Mouse (Mus musculus): ENCODE results near the gene Gm13287.
"Not testable (repeated sequence)": the region's sequence is repeated elsewhere in the genome, so short reads cannot be mapped to it uniquely, and the experiment has no call there.

Gm13287 gene

DNA sequence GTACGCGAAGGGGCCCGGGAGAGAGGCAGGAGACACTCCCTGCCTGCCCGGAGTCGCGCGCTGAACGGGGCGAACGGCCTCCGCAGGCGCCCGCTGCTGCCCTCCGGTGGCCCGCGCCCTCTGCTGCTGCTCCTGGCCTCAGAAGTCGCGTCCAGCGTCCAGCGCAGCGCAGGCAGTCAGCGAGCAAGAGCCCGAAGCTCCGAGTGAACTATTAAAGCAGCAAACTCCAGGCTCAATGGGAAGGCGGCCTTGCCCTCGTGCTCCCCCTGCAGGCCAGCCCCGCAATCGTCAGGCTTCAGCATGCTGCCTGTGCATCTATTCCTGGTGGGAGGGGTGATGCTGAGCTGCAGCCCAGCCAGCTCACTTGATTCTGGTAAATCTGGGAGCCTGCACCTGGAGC is 6.0 kb upstream of the Gm13287 start, which contains the start of gene Gm13279:
TSS of gene Gm13279 (plus strand) at position 301 of the 400 bp plus-strand sequence.
- DNase-seq (ENCODE audit: low spot score) = not testable (repeated sequence)

GRCm38 (mm10) chr4:88799365-88799764 is 3.7 kb upstream of the Gm13287 start, which contains the start of gene Gm13285:
Gene Gm13285, plus strand, starts transcription at chr4:88799665.
- DNase-seq (ENCODE audit: low spot score) = not testable (repeated sequence)

DNA sequence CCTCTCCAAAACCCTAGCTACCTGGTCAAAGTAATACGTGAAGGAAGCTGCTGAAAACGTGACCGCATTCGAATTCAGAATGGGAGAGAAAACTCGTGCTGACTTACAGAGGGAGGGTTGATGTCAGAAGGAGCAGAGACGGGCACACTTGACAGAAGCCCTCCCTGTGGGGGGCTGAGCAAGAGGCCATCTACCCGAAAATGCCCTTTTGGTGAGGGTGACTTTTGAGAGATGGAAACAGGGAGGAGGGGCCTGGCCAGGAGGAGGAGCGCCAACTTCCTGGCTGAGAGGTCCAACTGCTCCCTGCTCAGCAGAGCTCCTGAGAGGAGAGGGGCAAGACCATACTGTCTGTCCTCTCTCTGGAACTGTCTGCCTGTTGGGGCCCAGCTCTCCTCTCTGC is 2.2 kb downstream of the Gm13287 start, which contains the start of gene Gm13288:
TSS of gene Gm13288 (plus strand) at position 301 of the 400 bp plus-strand sequence.
- DNase-seq (ENCODE audit: low spot score) = not testable (repeated sequence)

DNA sequence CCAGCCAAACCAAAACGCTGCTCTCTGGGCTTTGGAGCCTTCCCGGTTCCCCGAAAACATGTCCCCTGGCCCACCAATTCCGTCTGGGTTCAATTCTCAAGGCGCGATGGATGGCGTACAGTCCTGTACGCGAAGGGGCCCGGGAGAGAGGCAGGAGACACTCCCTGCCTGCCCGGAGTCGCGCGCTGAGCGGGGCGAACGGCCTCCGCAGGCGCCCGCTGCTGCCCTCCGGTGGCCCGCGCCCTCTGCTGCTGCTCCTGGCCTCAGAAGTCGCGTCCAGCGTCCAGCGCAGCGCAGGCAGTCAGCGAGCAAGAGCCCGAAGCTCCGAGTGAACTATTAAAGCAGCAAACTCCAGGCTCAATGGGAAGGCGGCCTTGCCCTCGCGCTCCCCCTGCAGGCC is 2.7 kb downstream of the Gm13287 start:
- DNase-seq (ENCODE audit: low spot score) = peak; percentile 6

- no peak for DNase-seq (ENCODE audit: low spot score)
These were observed 12.9 kb downstream of the Gm13287 start, which contains the start of gene Ifna7 for GRCm38 (mm10) chr4:88815928-88816327. Gene Ifna7, plus strand, starts transcription at chr4:88816228.

DNA sequence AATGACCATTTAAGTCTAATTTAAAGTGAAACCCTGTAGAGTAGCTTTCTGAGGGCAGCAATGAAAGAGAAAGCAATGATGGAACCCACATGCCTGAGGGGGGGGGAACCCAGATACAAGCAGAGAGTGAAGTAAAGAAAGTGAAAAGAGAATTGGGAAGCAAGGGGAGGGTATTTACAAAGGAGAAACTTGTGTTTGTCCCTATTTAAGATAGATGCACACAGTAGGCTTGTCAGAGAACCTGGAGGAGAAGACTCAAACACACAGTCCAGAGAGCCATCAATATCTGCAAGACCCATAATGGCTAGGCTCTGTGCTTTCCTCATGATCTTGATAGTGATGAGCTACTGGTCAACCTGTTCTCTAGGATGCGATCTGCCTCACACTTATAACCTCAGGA is 16.6 kb downstream of the Gm13287 start, which contains the start of gene Ifna11:
TSS of gene Ifna11 (plus strand) at position 301 of the 400 bp plus-strand sequence.
- no peak for DNase-seq (ENCODE audit: low spot score)

GRCm38 (mm10) chr4:88822995-88823394 is 19.9 kb downstream of the Gm13287 start:
- peak; percentile 1 for DNase-seq (ENCODE audit: low spot score)

DNA sequence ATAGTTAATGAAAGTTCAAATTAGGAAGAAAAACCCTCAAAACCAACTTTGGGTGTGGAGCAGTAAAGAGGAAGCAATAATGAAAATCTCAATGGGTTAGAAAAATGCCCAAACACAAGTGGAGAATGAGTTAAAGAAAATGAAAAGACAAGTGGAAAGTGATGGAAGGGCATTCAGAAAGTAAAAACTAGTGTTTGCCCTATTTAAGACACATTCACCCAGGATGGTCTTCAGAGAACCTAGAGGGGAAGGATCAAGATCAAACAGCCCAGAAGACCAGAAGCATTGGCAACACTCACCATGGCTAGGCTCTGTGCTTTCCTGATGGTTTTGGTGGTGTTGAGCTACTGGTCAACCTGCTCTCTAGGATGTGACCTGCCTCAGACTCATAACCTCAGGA is 24.1 kb downstream of the Gm13287 start, which contains the start of gene Ifna6:
TSS of gene Ifna6 (plus strand) at position 301 of the 400 bp plus-strand sequence.
- not testable (repeated sequence) for DNase-seq (ENCODE audit: low spot score)

DNA sequence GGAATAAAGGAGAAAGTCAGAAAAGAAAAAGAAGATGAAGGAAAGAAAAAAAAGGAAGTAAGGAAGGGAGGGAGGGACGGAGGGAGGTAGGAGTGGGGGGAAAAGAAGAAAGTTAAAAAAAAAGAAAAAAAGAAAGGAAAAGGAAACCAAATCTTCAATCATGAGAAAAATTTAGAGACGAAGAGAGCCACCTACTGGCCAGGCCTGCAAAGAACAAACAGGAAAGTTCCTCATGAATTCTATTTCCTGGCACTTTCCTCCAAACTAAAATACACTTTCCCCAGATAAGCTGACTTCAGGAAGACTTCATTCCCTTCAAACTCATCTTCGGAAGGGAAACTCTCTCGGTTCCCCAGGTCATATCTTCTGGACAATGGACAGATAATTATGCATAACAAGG is 27.5 kb downstream of the Gm13287 start:
- peak; percentile 23 for DNase-seq (ENCODE audit: low spot score)

- DNase-seq (ENCODE audit: low spot score) = not testable (repeated sequence)
These were observed 32.2 kb downstream of the Gm13287 start, which contains the start of gene Ifna5 for GRCm38 (mm10) chr4:88835225-88835624. Gene Ifna5, plus strand, starts transcription at chr4:88835525.

DNA sequence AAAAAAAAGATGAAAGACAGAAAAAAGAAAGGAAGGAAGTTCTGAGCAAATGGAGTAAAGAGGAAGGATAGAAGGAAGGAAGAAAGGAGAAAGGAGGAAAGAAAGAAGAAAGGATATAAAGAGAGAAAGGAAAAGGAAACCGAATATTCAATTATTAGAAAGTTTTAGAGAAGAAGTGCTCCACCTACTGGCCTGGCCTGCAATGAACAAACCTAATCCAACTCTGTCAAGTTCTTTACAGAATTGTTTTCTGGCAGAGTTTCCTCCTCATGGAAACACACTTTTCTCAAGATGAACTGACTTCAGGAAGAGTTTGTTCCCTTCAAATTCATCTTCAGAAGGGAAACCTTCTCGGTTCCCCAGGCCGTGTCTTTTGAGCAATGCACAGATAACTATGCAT is 35.8 kb downstream of the Gm13287 start:
- DNase-seq (ENCODE audit: low spot score) = peak; percentile 1

GRCm38 (mm10) chr4:88840058-88840457 is 37.0 kb downstream of the Gm13287 start:
- DNase-seq (ENCODE audit: low spot score) = no peak

DNA sequence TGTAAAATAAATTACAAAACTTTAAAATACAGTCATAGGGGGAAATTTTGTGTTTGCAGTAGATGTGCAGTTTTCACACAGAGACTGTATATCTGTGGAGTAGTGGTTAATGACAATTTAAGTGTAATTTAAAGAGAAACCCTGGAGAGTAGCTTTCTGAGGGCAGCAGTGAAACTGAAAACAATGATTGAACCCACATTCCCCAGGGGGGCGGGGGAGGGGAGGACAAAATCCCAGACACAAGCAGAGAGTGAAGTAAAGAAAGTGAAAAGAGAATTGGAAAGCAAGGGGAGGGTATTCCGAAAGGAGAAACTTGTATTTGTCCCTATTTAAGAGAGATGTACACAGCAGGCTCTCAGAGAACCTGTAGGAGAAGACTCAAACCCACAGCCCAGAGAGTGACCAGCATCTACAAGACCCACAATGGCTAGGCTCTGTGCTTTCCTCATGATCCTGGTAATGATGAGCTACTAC is 38.4 kb downstream of the Gm13287 start, which contains the start of gene Ifna4:
TSS of gene Ifna4 (plus strand) at position 424 of the 474 bp plus-strand sequence.
- no peak for DNase-seq (ENCODE audit: low spot score)

DNA sequence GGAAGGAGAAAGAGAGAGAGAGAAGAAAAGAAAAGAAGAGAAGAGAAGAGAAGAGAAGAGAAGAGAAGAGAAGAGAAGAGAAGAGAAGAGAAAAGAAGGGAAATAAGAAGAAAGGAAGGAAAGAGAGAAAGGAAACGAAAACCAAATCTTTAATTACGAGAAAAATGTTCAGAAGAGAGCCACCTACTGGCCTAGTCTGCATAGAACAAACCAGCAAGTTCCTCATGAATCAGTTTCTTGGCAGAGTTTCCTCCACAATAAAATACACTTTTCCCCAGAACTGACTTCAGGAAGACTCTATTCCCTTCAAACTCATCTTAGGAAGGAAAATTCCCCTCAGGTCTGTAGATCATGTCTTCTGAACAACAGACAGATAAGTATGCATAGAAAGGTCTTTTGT is 42.3 kb downstream of the Gm13287 start:
- DNase-seq (ENCODE audit: low spot score) = no peak

DNA sequence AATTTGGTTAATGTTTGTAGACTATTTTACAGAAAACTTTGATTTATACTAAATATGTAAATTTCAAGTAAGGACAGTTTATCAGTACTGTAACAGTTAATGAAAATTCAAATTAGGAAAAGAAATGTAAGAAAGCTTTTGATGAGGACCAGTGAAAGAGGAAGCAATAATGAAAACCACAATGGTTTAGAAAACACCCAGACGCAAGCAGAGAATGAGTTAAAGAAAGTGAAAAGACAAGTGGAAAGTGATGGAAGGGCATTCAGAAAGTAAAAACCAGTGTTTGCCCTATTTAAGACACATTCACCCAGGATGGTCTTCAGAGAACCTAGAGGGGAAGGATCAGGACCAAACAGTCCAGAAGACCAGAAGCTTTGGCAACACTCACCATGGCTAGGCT is 46.6 kb downstream of the Gm13287 start, which contains the start of gene Ifna1:
TSS of gene Ifna1 (plus strand) at position 390 of the 400 bp plus-strand sequence.
- DNase-seq (ENCODE audit: low spot score) = no peak

DNA sequence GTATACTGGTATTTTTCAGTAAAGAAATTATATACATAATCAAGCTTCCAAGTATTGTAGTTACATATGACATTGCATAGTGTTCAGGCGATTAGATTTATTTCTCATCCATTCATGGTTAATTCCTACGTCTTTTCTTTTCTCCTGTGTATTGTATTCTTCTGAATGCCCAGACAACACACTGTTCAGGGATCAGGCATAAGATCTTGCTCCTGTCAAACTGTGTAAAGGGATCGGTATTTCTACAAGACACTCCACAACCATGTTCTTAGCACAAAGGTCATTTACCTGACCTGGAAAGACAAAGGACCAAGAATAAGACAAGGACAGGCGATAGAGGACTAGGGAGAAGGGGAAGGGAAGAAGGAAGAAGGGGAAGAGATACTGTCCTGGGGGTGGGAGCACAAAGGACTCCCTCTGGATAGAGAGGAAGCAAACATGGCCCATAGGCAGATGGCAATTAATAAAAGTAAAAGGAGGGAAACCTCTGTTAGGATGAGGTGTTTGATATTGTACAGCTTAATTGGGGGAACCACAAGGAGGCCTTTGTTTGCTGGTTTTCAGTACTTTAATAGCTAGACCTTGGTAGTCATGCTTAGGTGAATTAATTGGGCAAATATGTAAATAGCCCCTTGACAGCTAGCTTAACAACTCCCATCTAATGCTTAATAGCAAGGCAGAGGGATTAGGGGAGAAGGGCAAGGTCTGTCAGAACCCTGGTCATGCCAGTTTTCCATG is 48.1 kb downstream of the Gm13287 start:
- no peak for DNase-seq (ENCODE audit: low spot score)
